Mouse (Mus musculus): Measurements from ENCODE around the gene Tmem260.

DNA sequence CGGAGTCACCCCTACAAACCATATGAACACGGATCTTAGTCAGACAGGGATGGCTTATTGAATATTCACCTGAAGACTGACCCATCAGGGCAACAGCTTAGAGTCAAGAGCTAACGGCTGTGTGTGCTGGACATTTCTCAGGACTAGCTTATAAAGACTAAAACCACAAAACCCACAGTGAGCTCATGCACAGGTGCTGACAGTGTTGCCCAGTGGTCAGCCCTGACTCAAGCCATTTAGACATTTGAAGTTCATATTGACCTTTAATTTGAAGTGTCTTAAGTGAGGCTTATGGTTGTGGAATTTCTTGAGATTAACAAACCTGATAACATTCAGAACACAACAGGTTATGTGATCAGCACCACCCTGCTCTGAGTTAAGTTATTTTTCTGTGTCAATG, 100.1 kb downstream of the Tmem260 start:
- TF ChIP-seq CTCF (IDR thresholded peaks at IDR 0.05; ENCODE audit: low read depth) = no peak
- TF ChIP-seq EP300 (IDR thresholded peaks at IDR 0.05; ENCODE audit: low read depth) = no peak

All from heart, postnatal 0 days (tissue).